Mouse (Mus musculus) heart, postnatal 25 days (tissue): ENCODE data around the gene Klk10. TPM values are rescaled to one million over a fixed set of nuclear protein-coding genes. Genes with fewer than 3 reads are reported as not detected.

ENCODE experiments used
- DNase-seq: peaks from one replicate; pipeline ENCODE4 v3.0.0; 2022; ENCODE audit warnings: low spot score
- intact Hi-C: fragments of 180-260 bp; cut with DNase I; formaldehyde crosslinking; loops from one replicate; pipeline ENCODE4 v1.15.1; 2025
- total RNA-seq, 2 experiments: library from RNA; stranded (reverse); gene quantifications; 2 replicates each; pipeline ENCODE4 v1.2.3; 2021

Klk10 gene
- total RNA-seq, 2 experiments from 2014 or later = 0.20 to 0.42 TPM

GRCm38 (mm10) chr7:43789295-43789694 lies 8.5 kb downstream of the Klk10 start:
- no peak for DNase-seq
- intact Hi-C loops = loop anchor here (5.0 to 10.0 kb wide), 2 partner anchors 108 to 204 kb away; no protein-coding TSS in a partner anchor

- intact Hi-C loops = no loop called here
- no peak for DNase-seq
Measured at GRCm38 (mm10) chr7:43791591-43791990, 10.8 kb downstream of the Klk10 start, which contains the start of gene Klk9. Gene Klk9 (plus strand): TSS chr7:43791891.

GRCm38 (mm10) chr7:43796355-43796754 lies 15.5 kb downstream of the Klk10 start:
- intact Hi-C loops = no loop called here
- DNase-seq = no peak

GRCm38 (mm10) chr7:43797333-43797769 lies 16.5 kb downstream of the Klk10 start, which contains the start of gene Klk8:
Gene Klk8 (plus strand): TSS chr7:43797577.
- no peak for DNase-seq

GRCm38 (mm10) chr7:43797844-43798462 lies 17.1 kb downstream of the Klk10 start:
- intact Hi-C loops = no loop called here
- DNase-seq = no peak

More at GRCm38 (mm10) chr7:43797333-43797769, 16.5 kb downstream of the Klk10 start, which contains the start of gene Klk8:
- intact Hi-C loops = no loop called here

- DNase-seq = no peak
Measured at GRCm38 (mm10) chr7:43799876-43800275, 19.0 kb downstream of the Klk10 start.

GRCm38 (mm10) chr7:43810994-43811393 lies 30.2 kb downstream of the Klk10 start, which contains the start of gene Klk7:
Gene Klk7 (plus strand): TSS chr7:43811294.
- intact Hi-C loops = no loop called here

More at GRCm38 (mm10) chr7:43799876-43800275, 19.0 kb downstream of the Klk10 start:
- intact Hi-C loops = no loop called here

GRCm38 (mm10) chr7:43815211-43815610 lies 34.4 kb downstream of the Klk10 start:
- intact Hi-C loops = no loop called here
- DNase-seq = no peak

More at GRCm38 (mm10) chr7:43810994-43811393, 30.2 kb downstream of the Klk10 start, which contains the start of gene Klk7:
- no peak for DNase-seq

- intact Hi-C loops = no loop called here
- DNase-seq = no peak
Measured at GRCm38 (mm10) chr7:43816746-43817145, 35.9 kb downstream of the Klk10 start.

GRCm38 (mm10) chr7:43821581-43821980 lies 40.7 kb downstream of the Klk10 start:
- intact Hi-C loops = no loop called here
- DNase-seq = no peak

GRCm38 (mm10) chr7:43824199-43824598 lies 43.4 kb downstream of the Klk10 start, which contains the start of gene Klk6:
Gene Klk6 (plus strand): TSS chr7:43824499.
- intact Hi-C loops = no loop called here
- DNase-seq = no peak

- intact Hi-C loops = no loop called here
- no peak for DNase-seq
Measured at GRCm38 (mm10) chr7:43826056-43826455, 45.2 kb downstream of the Klk10 start.

- DNase-seq = no peak
- intact Hi-C loops = no loop called here
Measured at GRCm38 (mm10) chr7:43827706-43828105, 46.9 kb downstream of the Klk10 start.

- intact Hi-C loops = no loop called here
- no peak for DNase-seq
Measured at GRCm38 (mm10) chr7:43829006-43829405, 48.2 kb downstream of the Klk10 start.

Other genes with a start within 250 kb of the Klk10 start
- gene Cd33, start 236.6 kb upstream of the Klk10 start, total RNA-seq = 1 to 10 TPM; 3.2 to 3.4 TPM
- gene Zfp658, start 218.8 kb upstream of the Klk10 start, total RNA-seq = 1 to 10 TPM in 1 of 2 experiments, under 1 TPM in 1; 0.70 to 1.1 TPM
- 1 to 10 TPM; 7.4 to 7.7 TPM for gene Zfp719, start 201.4 kb upstream of the Klk10 start, total RNA-seq
- gene Zfp819, start 173.9 kb upstream of the Klk10 start, total RNA-seq = not detected
- not detected for gene Ceacam18, start 146.3 kb upstream of the Klk10 start, total RNA-seq
- gene Siglece, start 120.9 kb upstream of the Klk10 start, total RNA-seq = 1 to 10 TPM; 1.1 TPM
- gene Ctu1, start 109.0 kb upstream of the Klk10 start, total RNA-seq = 1 to 10 TPM; 3.2 to 3.8 TPM
- gene Klk14, start 90.6 kb upstream of the Klk10 start, total RNA-seq = under 1 TPM; 0.28 to 0.34 TPM
- gene Klk13, start 68.5 kb upstream of the Klk10 start, total RNA-seq = not detected
- not detected for gene Klk12, start 12.1 kb upstream of the Klk10 start, total RNA-seq
- not detected for gene Klk11, start 6.4 kb upstream of the Klk10 start, total RNA-seq
- gene Klk9, start 10.9 kb downstream of the Klk10 start, total RNA-seq = not detected
- gene Klk8, start 16.5 kb downstream of the Klk10 start, total RNA-seq = 10 to 100 TPM; 12.6 to 13.3 TPM
- gene Klk7, start 30.3 kb downstream of the Klk10 start, total RNA-seq = under 1 TPM in 1 of 2 experiments, not detected in 1; 0.17 TPM
- not detected for gene Klk6, start 43.5 kb downstream of the Klk10 start, total RNA-seq
- gene Klk5, start 60.9 kb downstream of the Klk10 start, total RNA-seq = not detected
- not detected for gene Klk4, start 100.1 kb downstream of the Klk10 start, total RNA-seq
- not detected for gene Klk15, start 152.7 kb downstream of the Klk10 start, total RNA-seq
- gene Klk1b8, start 169.6 kb downstream of the Klk10 start, total RNA-seq = not detected
- not detected for gene Klk1b1, start 185.7 kb downstream of the Klk10 start, total RNA-seq
- gene Klk1b9, start 195.0 kb downstream of the Klk10 start, total RNA-seq = not detected
- not detected for gene Klk1b11, start 214.8 kb downstream of the Klk10 start, total RNA-seq
- gene Klk1b26, start 231.1 kb downstream of the Klk10 start, total RNA-seq = under 1 TPM; 0.36 TPM